Mouse (Mus musculus): ENCODE data around the gene Tagln2.

DNA sequence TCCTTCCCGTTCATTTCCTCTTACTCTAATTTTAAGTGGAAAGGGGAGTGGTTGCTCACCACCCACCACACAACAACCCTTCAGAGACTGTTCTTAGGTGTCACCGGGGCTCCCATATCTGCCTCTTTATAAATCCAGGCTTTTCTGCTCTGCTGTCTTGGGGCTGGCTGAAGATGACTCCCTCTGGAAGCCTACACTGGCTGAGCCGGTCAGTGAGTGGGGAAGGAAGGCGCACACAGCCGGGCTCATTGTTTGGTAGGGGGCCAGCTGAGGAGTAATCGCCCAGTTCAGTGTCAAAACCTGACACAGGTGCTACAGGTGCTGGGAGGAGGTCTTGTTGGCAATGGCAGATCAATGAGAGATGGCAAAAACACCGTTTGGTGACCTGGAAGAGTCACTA is 26.1 kb downstream of the Tagln2 start:
- no peak for TF ChIP-seq CTCF (conservative IDR thresholded peaks at IDR 0.05; ENCODE audit: low read length)
- TF ChIP-seq NANOG (IDR thresholded peaks at IDR 0.05; ENCODE audit: borderline replicate concordance, low read length), result no peak
- no peak for TF ChIP-seq POU5F1 (IDR thresholded peaks at IDR 0.05; ENCODE audit: borderline replicate concordance, low read length)
